Mouse (Mus musculus): Measurements from ENCODE around the gene Plet1. TPM values are rescaled to one million over a fixed set of nuclear protein-coding genes. Genes with fewer than 3 reads are reported as not detected.

Plet1 gene
- 1 to 10 TPM in 1 of 2 experiments, under 1 TPM in 1; 0.88 to 1.3 TPM for total RNA-seq (2021)

- no peak for DNase-seq
Observed at GRCm38 (mm10) chr9:50494311-50494710, at the start of gene Plet1. Gene Plet1 (plus strand): TSS chr9:50494525.

GRCm38 (mm10) chr9:50449048-50449447 lies 45.3 kb upstream of the Plet1 start:
- peak; percentile 40 for DNase-seq

GRCm38 (mm10) chr9:50451456-50452218 lies 42.7 kb upstream of the Plet1 start:
- no peak for DNase-seq

GRCm38 (mm10) chr9:50452303-50452775 lies 42.0 kb upstream of the Plet1 start:
- DNase-seq = peak; percentile 92

GRCm38 (mm10) chr9:50457596-50457995 lies 36.7 kb upstream of the Plet1 start:
- DNase-seq = no peak

GRCm38 (mm10) chr9:50459537-50459936 lies 34.8 kb upstream of the Plet1 start:
- no peak for DNase-seq

- DNase-seq = peak; percentile 85
Observed at GRCm38 (mm10) chr9:50462494-50463204, 31.7 kb upstream of the Plet1 start.

- no peak for DNase-seq
Observed at GRCm38 (mm10) chr9:50463205-50463508, 31.2 kb upstream of the Plet1 start.

- no peak for DNase-seq
Observed at GRCm38 (mm10) chr9:50470377-50471100, 23.8 kb upstream of the Plet1 start.

- DNase-seq = no peak
Observed at GRCm38 (mm10) chr9:50471181-50471901, 23.0 kb upstream of the Plet1 start.

GRCm38 (mm10) chr9:50475318-50475717 lies 19.0 kb upstream of the Plet1 start:
- no peak for DNase-seq

- no peak for DNase-seq
Observed at GRCm38 (mm10) chr9:50475745-50476144, 18.6 kb upstream of the Plet1 start.

GRCm38 (mm10) chr9:50476651-50477050 lies 17.7 kb upstream of the Plet1 start:
- DNase-seq = no peak

GRCm38 (mm10) chr9:50477270-50477669 lies 17.1 kb upstream of the Plet1 start:
- no peak for DNase-seq

- DNase-seq = peak; percentile 30
Observed at GRCm38 (mm10) chr9:50478826-50479225, 15.5 kb upstream of the Plet1 start.

GRCm38 (mm10) chr9:50479476-50479875 lies 14.8 kb upstream of the Plet1 start:
- DNase-seq = no peak

- DNase-seq = no peak
Observed at GRCm38 (mm10) chr9:50482743-50483142, 11.6 kb upstream of the Plet1 start.

- DNase-seq = no peak
Observed at GRCm38 (mm10) chr9:50485521-50485920, 8.8 kb upstream of the Plet1 start.

GRCm38 (mm10) chr9:50490836-50491235 lies 3.5 kb upstream of the Plet1 start:
- no peak for DNase-seq

GRCm38 (mm10) chr9:50491531-50492045 lies 2.7 kb upstream of the Plet1 start:
- DNase-seq = no peak

- DNase-seq = no peak
Observed at GRCm38 (mm10) chr9:50493777-50494176, 548 bp upstream of the Plet1 start.

All from heart, postnatal 4 days (tissue).